Mouse (Mus musculus): ENCODE data around the gene Emx1.
"Not testable (repeated sequence)": the region's sequence is repeated elsewhere in the genome, so short reads cannot be mapped to it uniquely, and the experiment has no call there.

The Emx1 gene

GRCm38 (mm10) chr6:85187340-85188211 is at the start of gene Emx1:
Emx1 (plus strand) TSS chr6:85187438.
- no peak for DNase-seq

GRCm38 (mm10) chr6:85139534-85139933 is 47.7 kb upstream of the Emx1 start:
- no peak for DNase-seq

GRCm38 (mm10) chr6:85141013-85141412 is 46.2 kb upstream of the Emx1 start:
- peak; percentile 41 to 47 for DNase-seq

DNA sequence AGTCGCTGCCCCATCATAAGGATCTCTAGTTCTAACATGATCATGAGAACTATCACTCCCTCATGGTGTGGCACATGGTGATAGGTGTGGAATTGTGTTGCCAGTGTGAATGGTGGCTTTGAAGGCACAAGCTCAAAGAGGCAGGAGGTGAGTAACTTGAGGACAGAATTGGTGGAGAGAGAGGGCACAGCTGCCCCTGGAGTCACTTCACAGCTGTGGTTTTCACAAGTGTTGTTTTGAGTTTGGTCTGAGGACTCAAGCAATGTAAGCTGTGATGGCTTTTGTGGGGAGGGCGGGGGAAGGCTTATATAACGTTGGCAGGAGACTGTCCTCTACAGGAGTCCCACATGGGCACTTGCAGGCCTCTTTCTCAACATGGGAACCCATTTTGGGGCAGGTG is 42.8 kb upstream of the Emx1 start:
- DNase-seq: no peak

- DNase-seq: no peak
These were observed 39.6 kb upstream of the Emx1 start for GRCm38 (mm10) chr6:85147636-85148035.

DNA sequence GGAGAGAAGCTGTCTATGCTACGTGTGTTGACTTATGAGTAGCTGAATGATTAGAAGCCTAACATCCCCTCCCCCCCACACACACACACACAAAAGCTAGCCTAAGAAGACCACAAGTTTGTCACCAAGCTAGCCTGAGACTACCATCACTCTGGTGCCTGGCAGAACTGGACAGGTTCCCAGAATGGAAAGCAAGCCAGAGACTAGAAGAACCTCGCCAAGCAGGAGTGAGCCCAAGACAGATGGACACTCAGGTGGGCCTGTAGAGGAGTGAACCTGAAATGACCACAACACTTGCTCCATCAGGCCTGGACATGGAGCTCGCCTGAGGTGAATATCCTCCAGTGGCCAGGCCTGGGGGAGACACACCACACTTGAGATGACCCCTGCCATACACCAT is 36.9 kb upstream of the Emx1 start:
- no peak for DNase-seq

DNA sequence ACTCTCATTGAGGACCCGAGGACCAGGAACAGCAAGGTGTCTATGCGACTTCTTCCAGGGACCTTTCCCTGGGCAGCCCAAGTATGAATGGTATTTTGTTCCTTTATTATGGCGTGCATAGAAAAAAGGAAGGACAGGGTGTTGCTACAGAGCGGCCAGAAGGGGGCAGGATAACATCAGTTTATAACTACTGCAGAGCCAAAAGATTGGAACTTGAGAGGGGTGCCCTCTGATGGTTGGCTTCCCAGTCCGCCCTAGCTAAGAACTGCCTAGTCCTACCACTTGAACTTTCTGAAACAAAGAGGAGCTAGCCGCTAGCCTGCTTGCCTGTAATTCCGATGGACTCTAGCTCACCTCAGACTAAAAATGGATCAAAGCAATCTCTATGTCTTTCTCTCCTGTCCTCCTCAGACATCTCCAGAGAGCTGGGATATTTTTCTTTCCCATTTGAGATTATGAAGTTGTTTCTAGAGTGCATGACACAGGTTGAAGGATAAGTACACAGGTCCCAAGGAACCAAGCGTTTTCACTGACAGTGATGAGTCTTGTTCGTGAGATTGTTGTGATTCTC is 33.2 kb upstream of the Emx1 start:
- DNase-seq: peak; percentile 34 to 44

- no peak for DNase-seq
These were observed 32.2 kb upstream of the Emx1 start for GRCm38 (mm10) chr6:85154861-85155528.

DNA sequence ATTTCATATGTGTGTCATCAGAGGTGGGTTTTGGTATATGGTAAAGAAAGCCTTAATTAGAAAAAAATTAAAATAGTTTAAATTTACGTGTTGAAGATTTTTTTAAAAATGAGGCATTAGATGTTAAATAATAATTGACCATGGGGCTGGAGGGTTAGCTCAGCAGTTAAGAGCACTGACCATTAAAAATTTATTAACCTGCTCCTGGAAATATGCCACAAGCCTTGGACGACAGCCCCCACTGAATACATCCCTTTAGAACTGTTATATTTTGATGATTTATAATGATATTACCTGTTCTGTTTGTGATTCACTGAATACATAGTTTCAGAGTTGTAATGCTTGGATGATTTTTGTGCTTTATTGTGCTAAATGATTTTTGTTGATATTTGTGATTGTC is 30.7 kb upstream of the Emx1 start:
- not testable (repeated sequence) for DNase-seq

- not testable (repeated sequence) for DNase-seq
These were observed 29.0 kb upstream of the Emx1 start for GRCm38 (mm10) chr6:85158040-85158804.

DNA sequence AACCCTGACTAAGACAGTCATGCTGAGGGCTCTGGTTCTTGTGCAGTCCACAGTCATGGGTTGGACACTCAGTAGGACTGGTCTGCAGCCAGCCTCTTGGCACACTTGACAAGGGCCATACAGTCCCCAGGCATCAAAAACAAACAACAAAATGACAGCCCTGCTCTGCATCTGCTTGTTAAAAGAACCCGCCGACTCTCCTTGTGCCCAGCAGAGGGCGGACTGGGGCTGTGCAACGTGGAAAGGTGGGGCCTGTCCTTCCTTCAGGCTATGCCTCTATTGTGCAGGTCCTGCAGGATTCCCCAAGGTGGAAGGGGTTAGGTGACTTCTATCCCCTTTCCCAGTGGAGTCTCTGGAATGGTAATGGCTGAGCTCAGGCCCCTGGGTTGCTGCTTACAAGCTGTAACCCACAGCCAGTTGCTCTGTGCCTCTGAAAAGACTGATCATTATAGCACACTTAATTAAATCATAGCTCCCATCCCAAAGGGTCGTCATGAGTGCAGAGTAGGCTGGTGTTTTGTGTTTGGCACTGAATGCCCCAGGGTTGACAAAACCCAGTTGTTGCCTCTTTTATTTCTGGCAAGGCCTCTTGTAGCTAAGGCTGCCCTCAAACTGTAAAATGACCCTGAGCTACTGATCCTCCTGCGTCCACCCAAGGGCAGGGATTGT is 28.0 kb upstream of the Emx1 start:
- DNase-seq: not testable (repeated sequence)

DNA sequence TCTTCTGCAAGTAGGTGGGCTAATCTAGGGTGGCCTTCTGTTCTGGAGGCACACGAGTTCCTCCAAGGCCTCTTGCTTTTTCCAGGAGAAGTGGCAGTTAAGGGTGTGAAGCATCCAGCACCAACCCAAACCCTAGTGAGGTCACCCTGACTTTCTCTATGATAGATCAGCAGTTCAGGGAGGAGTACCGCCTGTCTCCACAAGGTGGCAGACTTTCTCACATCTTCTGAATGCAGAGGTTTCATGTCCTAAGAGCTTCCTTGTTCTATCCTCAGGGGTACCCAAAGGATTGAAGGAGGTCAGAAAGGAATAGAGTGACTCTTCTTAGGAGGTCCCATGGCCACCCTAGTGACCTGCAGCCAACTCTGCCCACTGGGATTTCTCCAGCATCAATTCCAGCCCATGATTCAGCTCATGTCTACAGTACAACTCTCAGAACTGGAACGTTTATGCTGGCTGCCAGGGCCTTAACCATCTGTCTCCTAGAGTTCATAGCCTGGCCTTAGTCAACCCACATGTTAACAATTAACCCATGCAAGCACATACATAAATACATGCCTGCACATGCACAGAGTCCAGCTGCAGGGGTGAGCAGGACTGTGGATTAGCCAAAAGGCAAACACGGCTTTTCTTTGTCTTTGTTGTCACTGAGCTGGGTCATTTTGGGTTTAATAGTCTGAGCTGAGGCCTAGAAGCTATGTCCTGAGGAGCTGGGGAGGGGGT is 26.9 kb upstream of the Emx1 start:
- DNase-seq: peak; percentile 19 to 23

- no peak for DNase-seq
These were observed 21.8 kb upstream of the Emx1 start for GRCm38 (mm10) chr6:85165440-85165921.

GRCm38 (mm10) chr6:85179569-85179968 is 7.7 kb upstream of the Emx1 start:
- DNase-seq: no peak

- DNase-seq: no peak
These were observed 7.2 kb upstream of the Emx1 start for GRCm38 (mm10) chr6:85180036-85180435.

DNA sequence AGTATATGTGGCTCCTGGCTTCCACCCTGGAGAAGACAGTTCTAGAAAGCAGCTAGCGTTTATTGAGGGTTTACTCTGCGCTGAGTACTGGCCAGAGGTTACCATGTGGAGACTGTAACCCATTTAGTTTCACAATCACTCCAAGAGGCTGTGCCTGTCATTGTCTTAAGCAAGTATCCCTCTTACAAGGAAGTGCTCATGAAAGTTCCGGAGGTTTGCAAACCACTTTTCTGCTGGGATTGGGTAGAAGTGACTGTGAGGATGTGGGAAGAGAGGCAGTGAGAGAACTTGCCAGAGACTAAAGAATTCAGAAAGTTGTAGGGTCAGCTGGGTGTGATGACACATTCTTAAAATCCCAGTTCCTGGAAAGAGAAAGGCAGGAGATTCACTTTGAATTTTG is 3.3 kb upstream of the Emx1 start:
- DNase-seq: no peak

DNA sequence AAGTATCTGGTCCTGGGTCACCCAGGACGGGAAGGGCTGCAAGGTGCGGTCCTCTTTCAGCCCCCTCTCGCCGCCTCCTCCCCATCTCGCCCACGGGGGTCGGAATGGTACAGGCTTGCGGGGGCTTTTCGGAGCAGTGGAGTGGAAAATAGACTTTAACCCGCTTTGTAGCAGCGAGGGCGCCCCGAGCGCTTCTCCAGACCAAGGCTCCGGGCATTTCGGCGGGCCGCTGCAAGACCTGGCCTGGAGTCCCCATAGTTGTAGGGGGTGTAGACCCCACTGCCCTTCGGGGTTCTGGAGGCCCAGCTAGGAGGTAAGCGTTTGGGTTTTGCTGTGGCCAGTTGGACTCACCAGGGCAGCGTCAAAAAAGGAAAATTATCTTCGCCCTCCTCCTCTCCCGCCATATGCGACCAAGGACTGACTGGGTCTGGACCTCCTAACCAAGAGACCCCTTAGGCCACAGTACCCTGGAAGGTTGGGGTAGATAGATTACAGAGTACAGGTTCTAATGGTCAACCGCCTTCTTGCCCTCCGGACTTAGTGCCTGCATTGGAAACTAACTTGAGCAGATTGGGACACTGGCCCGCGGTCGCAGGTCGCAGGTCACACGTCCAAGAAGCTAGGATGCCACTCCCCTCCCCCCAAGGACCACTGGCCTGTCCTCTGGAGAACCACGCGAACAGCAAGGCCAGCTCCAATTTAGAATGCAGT is 1.1 kb upstream of the Emx1 start:
- DNase-seq: no peak

DNA sequence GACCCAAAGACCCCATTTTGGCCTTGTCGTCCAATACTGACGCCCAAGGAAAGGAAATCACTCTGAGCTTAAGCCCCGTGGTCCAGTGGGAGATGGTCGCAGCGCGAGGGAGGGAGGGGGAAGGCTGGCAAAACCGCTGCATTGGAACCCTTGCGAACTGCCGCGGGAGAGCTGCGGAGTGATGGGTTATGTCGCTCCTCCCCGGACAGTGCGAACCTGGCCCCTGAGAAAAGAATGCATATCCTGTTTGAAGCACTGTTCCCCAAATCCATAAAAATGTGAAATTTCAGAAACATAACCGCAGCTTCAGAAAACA is 536 bp upstream of the Emx1 start:
- no peak for DNase-seq

GRCm38 (mm10) chr6:85188256-85189110 is 1.2 kb downstream of the Emx1 start:
- DNase-seq: no peak

- DNase-seq: no peak
These were observed 2.1 kb downstream of the Emx1 start for GRCm38 (mm10) chr6:85189361-85189760.
